Mouse (Mus musculus) myocyte (in vitro differentiated cells): Measurements from ENCODE around the gene Khk. TPM values are rescaled to one million over a fixed set of nuclear protein-coding genes. Genes with fewer than 3 reads are reported as not detected.

ENCODE experiments used
- H3K27me3 ChIP-seq: one replicate; pipeline ENCODE4 v1.6.1; 2011; ENCODE audit not compliant: control insufficient read depth, insufficient read depth, insufficient read length
- H3K36me3 ChIP-seq: one replicate; pipeline ENCODE4 v1.6.1; 2011; ENCODE audit not compliant: control insufficient read depth, insufficient read depth
- H3K4me2 ChIP-seq: one replicate; pipeline ENCODE4 v1.6.1; 2011; ENCODE audit warnings: low read depth, control low read depth
- H3K4me3 ChIP-seq: one replicate; pipeline ENCODE4 v1.5.1; 2011; ENCODE audit warnings: mild to moderate bottlenecking, control low read depth, moderate library complexity
- H3K79me2 ChIP-seq: one replicate; pipeline ENCODE4 v1.6.1; 2011; ENCODE audit not compliant: control insufficient read depth, insufficient read depth
- H3ac ChIP-seq: one replicate; pipeline ENCODE4 v1.6.1; 2011; ENCODE audit not compliant: control insufficient read depth, insufficient read length
- CEBPB ChIP-seq: IDR thresholded peaks from 2 replicates; pipeline ENCODE4 v1.6.1; 2011; ENCODE audit warnings: mild to moderate bottlenecking, moderate library complexity; ENCODE audit not compliant: poor library complexity, insufficient read depth, severe bottlenecking
- E2F4 ChIP-seq: IDR thresholded peaks from one replicate; pipeline ENCODE4 v1.6.1; 2011; ENCODE audit warnings: mild to moderate bottlenecking, control low read depth, moderate library complexity; ENCODE audit not compliant: insufficient read depth
- MAX ChIP-seq: IDR thresholded peaks from one replicate; pipeline ENCODE4 v1.6.1; 2011; ENCODE audit warnings: low read depth, mild to moderate bottlenecking, control low read depth
- MYOD1 ChIP-seq, 3 experiments: IDR thresholded peaks; one replicate each; pipeline ENCODE4 v1.6.1; 2011; ENCODE audit warnings: control low read depth in 2 of 3, low read depth in 2 of 3, mild to moderate bottlenecking in 2 of 3, moderate library complexity in 1 of 3; ENCODE audit not compliant: insufficient read length in 2 of 3, control insufficient read depth in 1 of 3
- MYOG ChIP-seq, 3 experiments: IDR thresholded peaks; one replicate each; pipeline ENCODE4 v1.6.1; 2011; ENCODE audit warnings: control low read depth in 2 of 3, low read depth in 2 of 3, mild to moderate bottlenecking in 2 of 3; ENCODE audit not compliant: insufficient read length in 2 of 3, control insufficient read depth in 1 of 3, insufficient read depth in 1 of 3
- POLR2A ChIP-seq: IDR thresholded peaks from one replicate; pipeline ENCODE4 v1.6.1; 2011; ENCODE audit warnings: low read depth, mild to moderate bottlenecking, control low read depth, moderate library complexity; ENCODE audit not compliant: insufficient read length
- POLR2AphosphoS2 ChIP-seq: IDR thresholded peaks from one replicate; pipeline ENCODE4 v1.6.1; 2011; ENCODE audit warnings: low read depth, control low read depth; ENCODE audit not compliant: insufficient read length
- REST ChIP-seq: IDR thresholded peaks from one replicate; pipeline ENCODE4 v1.6.1; 2011; ENCODE audit warnings: mild to moderate bottlenecking, control low read depth, moderate library complexity; ENCODE audit not compliant: insufficient read depth, insufficient read length
- SRF ChIP-seq: IDR thresholded peaks from one replicate; pipeline ENCODE4 v1.6.1; 2011; ENCODE audit warnings: low read depth; ENCODE audit not compliant: control insufficient read depth, insufficient read length
- TCF12 ChIP-seq: IDR thresholded peaks from one replicate; pipeline ENCODE4 v1.6.1; 2011; ENCODE audit warnings: mild to moderate bottlenecking, control low read depth; ENCODE audit not compliant: poor library complexity, insufficient read depth, severe bottlenecking
- TCF3 ChIP-seq: IDR thresholded peaks from one replicate; pipeline ENCODE4 v1.6.1; 2011; ENCODE audit warnings: low read depth, control low read depth; ENCODE audit not compliant: insufficient read length
- USF1 ChIP-seq: IDR thresholded peaks from one replicate; pipeline ENCODE4 v1.6.1; 2011; ENCODE audit warnings: low read depth, mild to moderate bottlenecking, control low read depth, moderate library complexity
- polyA plus RNA-seq: library from polyadenylated mRNA; unstranded; fragments of >200 nt; fragmentation: generic; extraction: Trizol; gene quantifications from one replicate; pipeline ENCODE4 v1.2.1, GENCODE M21; 2012; ENCODE audit warnings: missing spikeins

The Khk gene
- polyA plus RNA-seq, 1 experiment = 16.6 TPM

DNA sequence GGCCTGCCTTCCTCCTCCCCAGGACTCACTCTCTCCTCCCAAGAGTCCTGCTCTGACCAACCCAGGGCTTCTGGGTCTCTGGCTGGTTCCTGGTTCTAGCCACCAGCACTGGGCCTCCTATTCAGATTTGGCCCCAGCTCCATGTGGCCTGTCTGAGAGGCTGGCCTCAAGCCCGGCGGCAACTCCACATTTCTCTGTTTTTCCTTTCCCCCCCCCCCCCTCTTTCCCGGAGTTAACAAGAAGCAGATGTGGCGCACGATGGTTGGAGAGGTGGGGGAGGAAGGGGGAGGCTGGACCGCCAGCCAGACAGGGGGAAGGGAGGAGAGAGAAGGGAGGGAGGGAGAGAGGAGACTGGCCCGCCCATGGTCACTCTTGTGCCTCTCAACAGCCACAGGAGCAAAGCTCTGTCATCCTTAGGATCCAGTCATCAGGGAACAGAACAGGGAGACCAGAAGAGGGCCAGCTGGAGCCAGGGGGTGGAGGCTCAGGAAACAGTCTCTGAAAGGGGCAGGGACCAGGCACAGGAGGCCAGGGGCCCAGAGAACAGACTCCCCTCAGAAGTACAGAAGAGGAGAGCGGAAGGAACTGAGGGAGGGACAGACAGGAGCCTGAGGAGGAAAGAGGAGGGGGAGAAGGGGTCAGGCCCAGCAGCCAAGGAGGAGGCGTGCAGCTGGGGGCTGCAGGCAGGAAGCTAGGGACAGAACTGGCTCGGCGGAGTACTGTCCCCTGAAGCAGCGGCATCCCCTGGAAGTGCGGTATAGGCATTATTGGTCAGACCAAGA lies 8.0 kb upstream of the Khk start, which contains the start of gene Emilin1:
TSS of gene Emilin1 (plus strand) at position 343 of the 782 bp plus-strand sequence.
- H3ac ChIP-seq = no peak within 1 kb of the TSS
- H3K27me3 ChIP-seq = no peaks in the 10 kb centered on the region
- H3K36me3 ChIP-seq = no peaks in the 10 kb centered on the region
- TF ChIP-seq E2F4 (no peak), TCF3 (no peak)
- H3K79me2 ChIP-seq = no peaks in the 10 kb centered on the region
- peak within 1 kb of the TSS; percentile 63 for H3K4me2 ChIP-seq
- H3K4me3 ChIP-seq = peak within 1 kb of the TSS; percentile 13

DNA sequence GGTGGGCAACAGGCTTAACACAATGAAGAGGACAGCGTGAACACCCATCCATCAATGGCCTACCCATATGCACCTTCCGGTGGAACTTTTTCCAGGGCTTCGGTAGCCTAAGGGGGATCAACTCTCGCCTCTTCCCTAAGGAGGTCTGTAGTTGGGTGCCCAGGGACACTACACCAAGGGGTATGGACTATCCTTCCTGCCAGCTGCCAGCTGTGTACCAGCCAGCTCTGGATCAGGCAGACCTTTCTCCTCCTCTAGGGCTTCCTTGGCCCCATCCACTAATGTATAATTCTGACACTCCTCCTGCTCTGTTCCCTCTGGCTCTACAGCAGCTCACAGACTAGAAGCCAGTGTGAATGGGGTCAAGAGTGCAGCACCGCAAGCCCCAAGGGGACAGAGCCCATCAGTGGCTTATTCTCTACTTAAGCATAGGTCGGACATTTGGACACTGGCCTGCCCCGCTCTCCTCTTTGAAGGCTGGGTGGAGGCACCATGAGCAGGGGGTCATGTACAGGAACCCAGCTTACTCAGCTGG lies 7.1 kb upstream of the Khk start:
- no peak overlapping the region for H3ac ChIP-seq
- peak overlapping the region; percentile 13 for H3K4me3 ChIP-seq
- H3K36me3 ChIP-seq = no peaks in the 10 kb centered on the region
- H3K79me2 ChIP-seq = no peaks in the 10 kb centered on the region
- TF ChIP-seq E2F4 (no peak), CEBPB (no peak), TCF12 (no peak), USF1 (no peak), MYOG (IDR thresholded peaks at IDR 0.05; ENCODE audit: control insufficient read depth in 1 of 3, insufficient read depth in 1 of 3, insufficient read length in 2 of 3, low read depth in 2 of 3) (no peak), POLR2A (no peak), MAX (no peak), MYOD1 (IDR thresholded peaks at IDR 0.05; ENCODE audit: control insufficient read depth in 1 of 3, insufficient read length in 2 of 3, low read depth in 2 of 3) (no peak), POLR2AphosphoS2 (no peak), REST (no peak), SRF (no peak), TCF3 (no peak)
- no peaks in the 10 kb centered on the region for H3K27me3 ChIP-seq
- H3K4me2 ChIP-seq = peak overlapping the region; percentile 63

DNA sequence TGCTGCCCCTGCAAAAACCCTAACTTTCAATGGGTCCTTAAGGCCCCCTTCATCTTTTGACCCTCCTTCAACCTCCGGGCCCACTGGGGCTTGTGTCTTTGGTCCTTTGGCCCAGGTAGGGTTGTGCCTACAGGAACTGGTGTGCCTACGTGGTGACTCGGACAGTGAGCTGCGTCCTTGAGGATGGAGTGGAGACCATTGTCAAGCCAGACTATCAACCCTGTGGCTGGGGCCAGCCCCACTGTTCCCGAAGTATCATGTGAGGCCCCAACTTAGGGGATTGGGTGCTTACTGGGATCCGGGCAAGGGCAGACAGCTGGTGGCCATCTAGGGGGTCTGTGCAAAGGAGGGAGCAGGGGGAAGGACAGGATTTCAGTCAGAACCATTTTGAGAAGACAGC lies 6.4 kb upstream of the Khk start:
- Histone ChIP-seq H3ac (no peak overlapping the region), H3K36me3 (no peaks in the 10 kb centered on the region), H3K4me3 (peak overlapping the region; percentile 13), H3K79me2 (no peaks in the 10 kb centered on the region), H3K27me3 (no peaks in the 10 kb centered on the region), H3K4me2 (peak overlapping the region; percentile 63)
- TF ChIP-seq POLR2AphosphoS2 (no peak), MAX (no peak), MYOD1 (IDR thresholded peaks at IDR 0.05; ENCODE audit: control insufficient read depth in 1 of 3, insufficient read length in 2 of 3, low read depth in 2 of 3) (no peak), TCF3 (no peak), E2F4 (no peak), POLR2A (no peak), CEBPB (no peak), TCF12 (no peak), REST (no peak), USF1 (no peak), MYOG (IDR thresholded peaks at IDR 0.05; ENCODE audit: control insufficient read depth in 1 of 3, insufficient read depth in 1 of 3, insufficient read length in 2 of 3, low read depth in 2 of 3) (no peak), SRF (no peak)

DNA sequence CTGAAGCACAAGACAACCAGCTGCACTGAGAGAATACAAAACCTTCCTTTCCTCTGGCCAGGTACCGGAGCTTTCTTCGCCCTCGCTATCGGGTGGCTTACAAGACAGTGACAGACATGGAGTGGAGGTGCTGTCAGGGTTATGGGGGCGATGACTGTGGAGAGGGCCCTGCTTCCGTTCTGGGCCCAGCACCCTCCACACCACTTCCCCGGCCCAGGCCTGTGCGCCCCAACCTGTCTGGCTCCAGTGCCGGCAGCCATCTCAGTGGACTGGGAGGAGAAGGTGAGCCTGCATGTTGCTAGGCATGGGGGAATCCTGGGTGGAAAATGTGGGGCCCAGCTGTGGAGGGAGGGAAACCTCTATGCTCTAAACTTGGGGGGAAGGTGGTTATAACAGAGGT lies 5.8 kb upstream of the Khk start:
- H3K36me3 ChIP-seq = no peaks in the 10 kb centered on the region
- TF ChIP-seq MYOD1 (IDR thresholded peaks at IDR 0.05; ENCODE audit: control insufficient read depth in 1 of 3, insufficient read length in 2 of 3, low read depth in 2 of 3) (peak in 1 of 3 experiments; percentile 4), MAX (no peak)
- H3K4me2 ChIP-seq = peak overlapping the region; percentile 63
- H3K79me2 ChIP-seq = no peaks in the 10 kb centered on the region
- H3ac ChIP-seq = no peak overlapping the region
- no peak overlapping the region for H3K4me3 ChIP-seq
- H3K27me3 ChIP-seq = no peaks in the 10 kb centered on the region

DNA sequence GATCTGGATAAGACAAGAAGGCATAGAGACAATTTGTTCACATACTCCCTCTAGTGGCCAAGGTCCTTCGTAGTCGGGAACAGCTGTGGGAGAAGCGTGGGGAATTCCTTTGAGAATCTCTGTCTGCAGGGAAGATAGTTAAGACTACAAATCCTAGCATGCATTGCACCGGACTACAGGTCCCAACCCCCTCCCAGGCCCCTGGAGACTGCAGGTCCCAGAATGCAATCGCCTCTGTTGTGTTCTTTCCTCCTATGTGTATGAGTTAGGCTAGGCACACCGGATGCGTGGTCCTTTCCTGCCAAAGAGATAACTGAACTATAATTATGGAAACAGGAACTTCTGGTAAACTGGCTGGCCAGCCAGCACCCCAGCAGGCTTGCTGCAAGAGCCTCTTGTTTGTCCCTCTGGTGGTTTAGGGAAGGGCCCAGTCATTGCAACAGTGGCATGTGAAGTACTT lies 5.2 kb upstream of the Khk start:
- Histone ChIP-seq H3K4me3 (no peak overlapping the region), H3K36me3 (no peaks in the 10 kb centered on the region), H3K4me2 (peak overlapping the region; percentile 57), H3ac (no peak overlapping the region), H3K27me3 (no peaks in the 10 kb centered on the region), H3K79me2 (no peaks in the 10 kb centered on the region)
- TF ChIP-seq TCF3 (no peak), TCF12 (peak; percentile 42), SRF (no peak), MYOD1 (IDR thresholded peaks at IDR 0.05; ENCODE audit: control insufficient read depth in 1 of 3, insufficient read length in 2 of 3, low read depth in 2 of 3) (peak; percentile 54 to 75 (median 61)), POLR2A (no peak), MYOG (IDR thresholded peaks at IDR 0.05; ENCODE audit: control insufficient read depth in 1 of 3, insufficient read depth in 1 of 3, insufficient read length in 2 of 3, low read depth in 2 of 3) (peak in 1 of 3 experiments; percentile 84)
